Mouse (Mus musculus) CD4-positive naive resting alpha-beta T cell, adult 76 days (primary cell): ENCODE results near the gene Prdx1. TPM values are rescaled to one million over a fixed set of nuclear protein-coding genes. Genes with fewer than 3 reads are reported as not detected.

ENCODE experiments used
- total RNA-seq: library from RNA; stranded (reverse); gene quantifications from one replicate; pipeline ENCODE4 v1.2.4, GENCODE M21; 2023

Prdx1 gene
- total RNA-seq: 158 TPM

GRCm38 (mm10) chr4:116685402-116686061 is at the start of gene Prdx1:
Prdx1 (plus strand) TSS chr4:116685544.

GRCm38 (mm10) chr4:116650924-116651796 is 34.2 kb upstream of the Prdx1 start, which contains the start of gene Akr1a1:
Akr1a1 (minus strand) TSS chr4:116651680.

GRCm38 (mm10) chr4:116708201-116708764 is 22.9 kb downstream of the Prdx1 start, which contains the start of the genes Mmachc and Ccdc163:
Mmachc (minus strand) TSS chr4:116708406.
Ccdc163 (plus strand) TSS chr4:116708509.

GRCm38 (mm10) chr4:116720343-116721097 is 35.2 kb downstream of the Prdx1 start, which contains the start of gene Tesk2:
Tesk2 (plus strand) TSS chr4:116720948.

Other genes starting within 250 kb of the Prdx1 start
- 33.8 TPM for gene Mast2, start 221.4 kb upstream of the Prdx1 start, total RNA-seq
- 10.8 TPM for gene Ipp, start 178.0 kb upstream of the Prdx1 start, total RNA-seq
- gene Tmem69, start 129.6 kb upstream of the Prdx1 start, total RNA-seq: 7.8 TPM
- gene Gpbp1l1, start 127.9 kb upstream of the Prdx1 start, total RNA-seq: 136 TPM
- 8.8 TPM for gene Ccdc17, start 88.9 kb upstream of the Prdx1 start, total RNA-seq
- 116 TPM for gene Nasp, start 57.6 kb upstream of the Prdx1 start, total RNA-seq
- gene Akr1a1, start 33.9 kb upstream of the Prdx1 start, total RNA-seq: 169 TPM
- gene Mmachc, start 22.9 kb downstream of the Prdx1 start, total RNA-seq: 3.3 TPM
- gene Ccdc163, start 23.0 kb downstream of the Prdx1 start, total RNA-seq: 11.5 TPM
- gene Tesk2, start 35.4 kb downstream of the Prdx1 start, total RNA-seq: 5.7 TPM
- 57.2 TPM for gene Toe1, start 122.1 kb downstream of the Prdx1 start, total RNA-seq
- gene Mutyh, start 122.2 kb downstream of the Prdx1 start, total RNA-seq: 10.5 TPM
- gene Hpdl, start 136.2 kb downstream of the Prdx1 start, total RNA-seq: not detected
- gene Zswim5, start 191.8 kb downstream of the Prdx1 start, total RNA-seq: not detected